Mouse (Mus musculus) stomach, postnatal 0 days (tissue): ENCODE data around the gene Elf2.

Source experiments
- CTCF ChIP-seq: IDR thresholded peaks from 2 replicates; pipeline ENCODE4 v1.5.1; 2016; ENCODE audit warnings: antibody characterized with exemption, low read depth, mild to moderate bottlenecking, moderate library complexity
- EP300 ChIP-seq: optimal IDR thresholded peaks from 2 replicates; pipeline ENCODE3; 2016; ENCODE audit warnings: antibody characterized with exemption

DNA sequence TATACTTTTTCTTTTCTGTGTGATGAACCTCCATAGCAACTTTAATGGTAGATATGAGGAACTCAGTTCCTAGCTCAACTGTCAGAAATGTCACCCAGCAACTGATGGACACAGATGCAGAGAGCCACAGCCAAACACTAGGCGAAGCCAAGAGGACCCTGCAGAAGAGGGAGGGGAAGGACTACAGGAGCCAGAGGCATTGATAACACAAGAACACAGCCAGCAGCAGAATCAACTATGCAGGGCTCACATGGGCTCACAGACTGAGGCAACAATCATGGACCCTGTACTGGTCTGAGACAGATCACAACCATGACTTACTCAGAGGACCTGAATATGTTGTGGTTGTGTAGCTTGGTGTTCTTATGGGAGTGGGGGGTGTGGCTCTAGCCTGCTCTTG lies 56.1 kb downstream of the Elf2 start:
- TF ChIP-seq CTCF = no peak
- no peak for TF ChIP-seq EP300
